Mouse (Mus musculus): Measurements from ENCODE around the gene Ufc1. TPM values are rescaled to one million over a fixed set of nuclear protein-coding genes. Genes with fewer than 3 reads are reported as not detected.

Gene Ufc1
- polyA plus RNA-seq, 1 experiment = 116 TPM

GRCm38 (mm10) chr1:171278436-171278835 is 16.4 kb downstream of the Ufc1 start:
- H3K79me2 ChIP-seq (ENCODE audit: control insufficient read depth, insufficient read depth) = no peaks in the 10 kb centered on the region
- H3K27me3 ChIP-seq (ENCODE audit: control insufficient read depth, insufficient read depth, insufficient read length) = no peaks in the 10 kb centered on the region
- no peak overlapping the region for H3K4me2 ChIP-seq (ENCODE audit: low read depth)
- peaks cover 10% of the 10 kb centered on the region for H3K36me3 ChIP-seq (ENCODE audit: control insufficient read depth, insufficient read depth)
- H3K4me3 ChIP-seq = no peak overlapping the region
- no peak overlapping the region for H3ac ChIP-seq (ENCODE audit: control insufficient read depth, insufficient read length)
- TF ChIP-seq POLR2A (IDR thresholded peaks at IDR 0.05; ENCODE audit: insufficient read length, low read depth) (no peak), SRF (IDR thresholded peaks at IDR 0.05; ENCODE audit: control insufficient read depth, insufficient read length, low read depth) (no peak), E2F4 (IDR thresholded peaks at IDR 0.05; ENCODE audit: insufficient read depth) (no peak), MYOG (IDR thresholded peaks at IDR 0.05; ENCODE audit: control insufficient read depth in 1 of 3, insufficient read depth in 1 of 3, insufficient read length in 2 of 3, low read depth in 2 of 3) (no peak), MYOD1 (IDR thresholded peaks at IDR 0.05; ENCODE audit: control insufficient read depth in 1 of 3, insufficient read length in 2 of 3, low read depth in 2 of 3) (no peak), USF1 (IDR thresholded peaks at IDR 0.05; ENCODE audit: low read depth) (no peak), POLR2AphosphoS2 (IDR thresholded peaks at IDR 0.05; ENCODE audit: insufficient read length, low read depth) (no peak), REST (IDR thresholded peaks at IDR 0.05; ENCODE audit: insufficient read depth, insufficient read length) (no peak), TCF12 (IDR thresholded peaks at IDR 0.05; ENCODE audit: insufficient read depth, poor library complexity, severe bottlenecking) (no peak), MAX (IDR thresholded peaks at IDR 0.05; ENCODE audit: low read depth) (no peak), TCF3 (IDR thresholded peaks at IDR 0.05; ENCODE audit: insufficient read length, low read depth) (no peak), CEBPB (IDR thresholded peaks at IDR 0.05; ENCODE audit: insufficient read depth, poor library complexity, severe bottlenecking) (no peak)

DNA sequence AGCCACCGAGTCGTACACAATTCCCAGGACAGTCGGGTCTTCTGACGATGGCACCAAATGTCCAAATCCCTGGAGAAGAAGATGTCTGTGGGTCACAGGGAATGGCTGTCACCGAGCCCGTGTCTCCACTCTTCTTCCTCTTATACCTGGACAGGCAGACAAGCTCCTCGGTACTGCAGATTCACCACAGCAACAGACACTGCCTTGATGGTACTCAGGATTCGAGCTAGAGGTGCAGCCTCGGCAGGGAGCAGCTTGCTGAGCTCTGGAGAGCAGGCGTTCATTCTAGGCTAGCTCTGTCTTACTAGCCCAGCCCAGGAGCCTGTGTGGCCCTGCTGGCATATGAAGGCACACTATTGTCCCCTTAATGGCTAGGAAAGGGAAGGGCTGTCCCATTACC is 17.1 kb downstream of the Ufc1 start:
- Histone ChIP-seq H3K79me2 (ENCODE audit: control insufficient read depth, insufficient read depth) (no peaks in the 10 kb centered on the region), H3ac (ENCODE audit: control insufficient read depth, insufficient read length) (no peak overlapping the region), H3K27me3 (ENCODE audit: control insufficient read depth, insufficient read depth, insufficient read length) (no peaks in the 10 kb centered on the region), H3K36me3 (ENCODE audit: control insufficient read depth, insufficient read depth) (peaks cover 10% of the 10 kb centered on the region), H3K4me3 (no peak overlapping the region), H3K4me2 (ENCODE audit: low read depth) (no peak overlapping the region)
- TF ChIP-seq E2F4 (IDR thresholded peaks at IDR 0.05; ENCODE audit: insufficient read depth) = no peak
- TF ChIP-seq TCF12 (IDR thresholded peaks at IDR 0.05; ENCODE audit: insufficient read depth, poor library complexity, severe bottlenecking) = no peak
- TF ChIP-seq USF1 (IDR thresholded peaks at IDR 0.05; ENCODE audit: low read depth) = no peak
- TF ChIP-seq POLR2A (IDR thresholded peaks at IDR 0.05; ENCODE audit: insufficient read length, low read depth) = no peak
- no peak for TF ChIP-seq MAX (IDR thresholded peaks at IDR 0.05; ENCODE audit: low read depth)
- TF ChIP-seq SRF (IDR thresholded peaks at IDR 0.05; ENCODE audit: control insufficient read depth, insufficient read length, low read depth) = no peak
- no peak for TF ChIP-seq MYOD1 (IDR thresholded peaks at IDR 0.05; ENCODE audit: control insufficient read depth in 1 of 3, insufficient read length in 2 of 3, low read depth in 2 of 3)
- no peak for TF ChIP-seq TCF3 (IDR thresholded peaks at IDR 0.05; ENCODE audit: insufficient read length, low read depth)
- TF ChIP-seq POLR2AphosphoS2 (IDR thresholded peaks at IDR 0.05; ENCODE audit: insufficient read length, low read depth) = no peak
- TF ChIP-seq MYOG (IDR thresholded peaks at IDR 0.05; ENCODE audit: control insufficient read depth in 1 of 3, insufficient read depth in 1 of 3, insufficient read length in 2 of 3, low read depth in 2 of 3) = no peak
- TF ChIP-seq REST (IDR thresholded peaks at IDR 0.05; ENCODE audit: insufficient read depth, insufficient read length) = no peak
- no peak for TF ChIP-seq CEBPB (IDR thresholded peaks at IDR 0.05; ENCODE audit: insufficient read depth, poor library complexity, severe bottlenecking)

DNA sequence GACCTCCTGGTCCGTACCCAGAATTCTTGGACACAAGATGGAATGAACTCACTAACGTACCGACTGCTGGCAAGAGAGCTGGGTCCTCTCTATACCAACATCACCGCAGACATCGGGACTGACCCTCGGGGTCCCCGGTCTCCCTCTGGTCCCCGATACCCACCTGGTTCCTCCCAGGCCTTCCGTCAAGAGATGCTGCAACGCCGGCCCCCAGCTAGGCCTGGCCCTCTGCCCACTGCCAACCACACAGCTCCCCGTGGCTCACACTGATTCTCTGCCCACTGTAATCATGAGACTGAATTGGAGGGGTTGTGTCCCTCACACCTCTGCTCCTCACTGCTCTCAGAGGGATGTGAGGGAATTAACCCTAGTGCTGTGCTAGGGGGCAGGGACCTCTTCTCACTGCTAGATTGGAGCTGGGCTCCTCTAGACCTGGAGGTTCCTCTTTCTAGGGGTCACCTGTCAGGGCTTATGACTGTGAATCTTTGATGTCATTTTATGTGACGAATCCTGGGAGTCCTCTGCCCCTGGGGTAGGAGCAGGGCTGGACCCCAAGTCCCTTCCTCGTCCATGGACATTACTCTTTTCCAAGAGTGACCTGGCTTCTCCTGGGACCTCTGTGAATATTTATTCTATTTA is 18.6 kb downstream of the Ufc1 start:
- H3K4me3 ChIP-seq = no peak overlapping the region
- peaks cover 10% of the 10 kb centered on the region for H3K36me3 ChIP-seq (ENCODE audit: control insufficient read depth, insufficient read depth)
- no peaks in the 10 kb centered on the region for H3K79me2 ChIP-seq (ENCODE audit: control insufficient read depth, insufficient read depth)

DNA sequence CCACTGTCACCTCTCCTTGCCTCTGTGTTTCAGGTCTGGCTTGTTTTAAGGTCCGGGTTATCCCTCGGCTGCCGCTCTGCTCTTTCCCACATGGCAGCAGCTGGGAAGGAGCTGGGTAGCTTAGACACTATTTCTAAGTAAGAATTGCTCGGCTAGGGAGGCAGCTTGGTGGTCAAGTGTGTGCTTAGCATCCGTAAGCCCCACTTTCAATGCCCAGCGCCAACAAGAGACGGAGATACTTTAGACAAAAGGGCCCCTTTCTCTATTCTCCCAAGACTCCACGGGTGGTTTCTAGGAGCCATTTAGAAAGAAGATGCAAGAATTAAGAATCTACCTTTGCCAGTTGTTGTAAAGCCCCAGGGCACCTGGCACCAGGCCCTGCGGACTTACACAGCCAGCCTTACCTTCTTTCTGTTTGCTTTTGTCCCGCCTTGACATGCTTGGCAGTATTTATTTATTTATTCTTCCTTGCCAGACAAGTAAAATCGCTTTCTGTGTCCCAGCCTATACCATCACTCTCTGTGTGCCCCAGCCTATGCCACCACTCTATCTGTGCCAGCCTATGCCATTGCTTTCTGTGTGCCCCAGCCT is 19.6 kb downstream of the Ufc1 start:
- Histone ChIP-seq H3K4me2 (ENCODE audit: low read depth) (no peak overlapping the region), H3ac (ENCODE audit: control insufficient read depth, insufficient read length) (no peak overlapping the region), H3K4me3 (no peak overlapping the region), H3K36me3 (ENCODE audit: control insufficient read depth, insufficient read depth) (peaks cover 10% of the 10 kb centered on the region), H3K79me2 (ENCODE audit: control insufficient read depth, insufficient read depth) (peaks cover 3% of the 10 kb centered on the region), H3K27me3 (ENCODE audit: control insufficient read depth, insufficient read depth, insufficient read length) (no peaks in the 10 kb centered on the region)
- TF ChIP-seq POLR2AphosphoS2 (IDR thresholded peaks at IDR 0.05; ENCODE audit: insufficient read length, low read depth) (no peak), MYOD1 (IDR thresholded peaks at IDR 0.05; ENCODE audit: control insufficient read depth in 1 of 3, insufficient read length in 2 of 3, low read depth in 2 of 3) (no peak), USF1 (IDR thresholded peaks at IDR 0.05; ENCODE audit: low read depth) (no peak), MAX (IDR thresholded peaks at IDR 0.05; ENCODE audit: low read depth) (no peak), REST (IDR thresholded peaks at IDR 0.05; ENCODE audit: insufficient read depth, insufficient read length) (no peak), TCF12 (IDR thresholded peaks at IDR 0.05; ENCODE audit: insufficient read depth, poor library complexity, severe bottlenecking) (no peak), MYOG (IDR thresholded peaks at IDR 0.05; ENCODE audit: control insufficient read depth in 1 of 3, insufficient read depth in 1 of 3, insufficient read length in 2 of 3, low read depth in 2 of 3) (no peak), TCF3 (IDR thresholded peaks at IDR 0.05; ENCODE audit: insufficient read length, low read depth) (no peak), SRF (IDR thresholded peaks at IDR 0.05; ENCODE audit: control insufficient read depth, insufficient read length, low read depth) (no peak), POLR2A (IDR thresholded peaks at IDR 0.05; ENCODE audit: insufficient read length, low read depth) (no peak), E2F4 (IDR thresholded peaks at IDR 0.05; ENCODE audit: insufficient read depth) (no peak), CEBPB (IDR thresholded peaks at IDR 0.05; ENCODE audit: insufficient read depth, poor library complexity, severe bottlenecking) (no peak)

More for the DNA sequence above, 18.6 kb downstream of the Ufc1 start:
- TF ChIP-seq SRF (IDR thresholded peaks at IDR 0.05; ENCODE audit: control insufficient read depth, insufficient read length, low read depth) (no peak), MYOD1 (IDR thresholded peaks at IDR 0.05; ENCODE audit: control insufficient read depth in 1 of 3, insufficient read length in 2 of 3, low read depth in 2 of 3) (no peak), POLR2A (IDR thresholded peaks at IDR 0.05; ENCODE audit: insufficient read length, low read depth) (no peak), TCF3 (IDR thresholded peaks at IDR 0.05; ENCODE audit: insufficient read length, low read depth) (no peak), E2F4 (IDR thresholded peaks at IDR 0.05; ENCODE audit: insufficient read depth) (no peak), MAX (IDR thresholded peaks at IDR 0.05; ENCODE audit: low read depth) (no peak), POLR2AphosphoS2 (IDR thresholded peaks at IDR 0.05; ENCODE audit: insufficient read length, low read depth) (no peak), REST (IDR thresholded peaks at IDR 0.05; ENCODE audit: insufficient read depth, insufficient read length) (no peak), TCF12 (IDR thresholded peaks at IDR 0.05; ENCODE audit: insufficient read depth, poor library complexity, severe bottlenecking) (no peak), USF1 (IDR thresholded peaks at IDR 0.05; ENCODE audit: low read depth) (no peak), MYOG (IDR thresholded peaks at IDR 0.05; ENCODE audit: control insufficient read depth in 1 of 3, insufficient read depth in 1 of 3, insufficient read length in 2 of 3, low read depth in 2 of 3) (no peak), CEBPB (IDR thresholded peaks at IDR 0.05; ENCODE audit: insufficient read depth, poor library complexity, severe bottlenecking) (no peak)
- H3K4me2 ChIP-seq (ENCODE audit: low read depth) = no peak overlapping the region
- no peaks in the 10 kb centered on the region for H3K27me3 ChIP-seq (ENCODE audit: control insufficient read depth, insufficient read depth, insufficient read length)
- H3ac ChIP-seq (ENCODE audit: control insufficient read depth, insufficient read length) = no peak overlapping the region

All from myocyte (in vitro differentiated cells).